Mouse (Mus musculus) liver, postnatal 0 days (tissue): ENCODE results near the gene Coro1a. TPM values are rescaled to one million over a fixed set of nuclear protein-coding genes. Genes with fewer than 3 reads are reported as not detected.
"Not testable (repeated sequence)": the region's sequence is repeated elsewhere in the genome, so short reads cannot be mapped to it uniquely, and the experiment has no call there.

Source experiments
- ATAC-seq: fragments of 200-750 bp; cut with Nextera tagmentation; 2 replicates; pipeline ENCODE4 v1.8.0; 2017; ENCODE audit warnings: mild to moderate bottlenecking, moderate library complexity
- DNase-seq: peaks from one replicate; pipeline ENCODE4 v3.0.0-alpha.2; 2016
- H3K27ac ChIP-seq: fragments of 300-500 bp; sonication (generic); 2 replicates; pipeline ENCODE4 v1.5.1; 2014; ENCODE audit warnings: antibody characterized with exemption, moderate library complexity, mild to moderate bottlenecking, low read depth
- H3K27me3 ChIP-seq: fragments of 300-500 bp; sonication (generic); 2 replicates; pipeline ENCODE4 v1.6.1; 2014; ENCODE audit warnings: low read length, control low read depth, mixed read lengths; ENCODE audit not compliant: insufficient read depth
- H3K36me3 ChIP-seq: fragments of 300-500 bp; sonication (generic); replicated peaks from 2 replicates; pipeline ENCODE4 v1.6.1; 2014; ENCODE audit warnings: mild to moderate bottlenecking, control low read depth, low read length, moderate library complexity, mixed read lengths; ENCODE audit not compliant: insufficient read depth
- H3K4me1 ChIP-seq: fragments of 300-500 bp; sonication (generic); 2 replicates; pipeline ENCODE4 v1.6.1; 2014; ENCODE audit warnings: antibody characterized with exemption, mild to moderate bottlenecking, control low read depth; ENCODE audit not compliant: insufficient read depth
- H3K4me2 ChIP-seq: fragments of 300-500 bp; sonication (generic); 2 replicates; pipeline ENCODE4 v1.6.1; 2014; ENCODE audit warnings: low read depth, mild to moderate bottlenecking, low read length, moderate library complexity, mixed read lengths
- H3K4me3 ChIP-seq: fragments of 300-500 bp; sonication (generic); 2 replicates; pipeline ENCODE4 v1.5.1; 2014; ENCODE audit warnings: low read depth, low read length
- H3K9ac ChIP-seq: fragments of 300-500 bp; sonication (generic); replicated peaks from 2 replicates; pipeline ENCODE4 v1.6.1; 2014; ENCODE audit warnings: mild to moderate bottlenecking, moderate library complexity
- H3K9me3 ChIP-seq: fragments of 300-500 bp; sonication (generic); 2 replicates; pipeline ENCODE4 v1.6.1; 2016; ENCODE audit warnings: mild to moderate bottlenecking, control low read depth, low read length, mixed read lengths
- CTCF ChIP-seq: sonication (generic); IDR thresholded peaks from 2 replicates; pipeline ENCODE4 v1.5.1; 2016; ENCODE audit warnings: antibody characterized with exemption, low read depth
- EP300 ChIP-seq: IDR thresholded peaks from 2 replicates; pipeline ENCODE4 v1.6.1; 2016; ENCODE audit warnings: antibody characterized with exemption, low read depth, mild to moderate bottlenecking
- WGBS: fragments of 180-500 bp; shearing (Covaris S2); extraction: QIAGEN DNeasy Blood & Tissue Kit; methylation state at CpG from one replicate; pipeline ENCODE4 v1.1.7; 2014; ENCODE audit not compliant: insufficient replicate concordance; 5-methylcytosine and 5-hydroxymethylcytosine counted together
- polyA plus RNA-seq: library from polyadenylated mRNA; unstranded; fragments of >200 nt; fragmentation: Nextera tagmentation; extraction: Ambion mirVana; gene quantifications from 2 replicates; pipeline ENCODE4 v1.2.1, GENCODE M21; 2015

Coro1a gene
- polyA plus RNA-seq, 1 experiment from 2014 or later: 130 TPM

DNA sequence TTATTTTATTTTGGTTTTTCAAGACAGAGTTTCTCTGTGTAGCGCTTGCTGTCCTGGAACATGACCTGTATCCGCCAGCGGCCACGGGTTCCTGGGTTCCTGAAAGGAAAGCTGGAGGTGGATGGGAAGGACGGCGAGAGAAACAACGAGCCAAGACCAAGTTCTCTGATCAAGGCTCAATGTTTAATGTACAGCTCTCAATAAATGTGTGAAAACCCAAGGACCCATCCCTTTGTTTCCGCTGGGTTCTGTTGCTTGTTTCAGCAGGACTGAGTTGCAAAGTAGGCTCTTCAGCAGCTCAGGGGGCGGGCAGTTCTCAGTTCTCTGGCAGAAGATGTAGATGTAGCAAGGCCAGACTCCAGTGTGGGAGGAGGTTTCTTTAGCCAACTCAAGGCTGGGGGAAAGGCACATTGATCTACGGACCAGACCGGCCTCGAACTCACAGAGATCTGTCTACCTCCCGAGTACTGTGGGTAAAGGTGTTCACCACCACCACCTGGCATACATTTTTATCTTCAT, 34.4 kb upstream of the Coro1a start:
- H3K27me3 ChIP-seq: no peaks in the 10 kb centered on the region
- no peak for TF ChIP-seq EP300
- no peak for TF ChIP-seq CTCF
- 87% methylated on average over 13 of the region's 13 CpGs for WGBS
- DNase-seq (no peak), ATAC-seq (no peak)
- H3K36me3 ChIP-seq: no peaks in the 10 kb centered on the region
- H3K9me3 ChIP-seq: no peaks in the 10 kb centered on the region
- no peak overlapping the region for H3K4me3 ChIP-seq
- no peak overlapping the region for H3K4me2 ChIP-seq
- no peak overlapping the region for H3K27ac ChIP-seq
- H3K9ac ChIP-seq: no peak overlapping the region
- H3K4me1 ChIP-seq: peaks cover 10% of the 10 kb centered on the region

GRCm38 (mm10) chr7:126741452-126741851, 33.9 kb upstream of the Coro1a start:
- Histone ChIP-seq H3K27me3 (no peaks in the 10 kb centered on the region), H3K9me3 (no peaks in the 10 kb centered on the region), H3K9ac (no peak overlapping the region), H3K4me2 (no peak overlapping the region), H3K36me3 (no peaks in the 10 kb centered on the region), H3K27ac (no peak overlapping the region), H3K4me1 (peaks cover 6% of the 10 kb centered on the region), H3K4me3 (no peak overlapping the region)
- no peak for TF ChIP-seq EP300
- no peak for TF ChIP-seq CTCF
- WGBS: 70% methylated on average over 5 of the region's 5 CpGs
- no peak for ATAC-seq
- no peak for DNase-seq

DNA sequence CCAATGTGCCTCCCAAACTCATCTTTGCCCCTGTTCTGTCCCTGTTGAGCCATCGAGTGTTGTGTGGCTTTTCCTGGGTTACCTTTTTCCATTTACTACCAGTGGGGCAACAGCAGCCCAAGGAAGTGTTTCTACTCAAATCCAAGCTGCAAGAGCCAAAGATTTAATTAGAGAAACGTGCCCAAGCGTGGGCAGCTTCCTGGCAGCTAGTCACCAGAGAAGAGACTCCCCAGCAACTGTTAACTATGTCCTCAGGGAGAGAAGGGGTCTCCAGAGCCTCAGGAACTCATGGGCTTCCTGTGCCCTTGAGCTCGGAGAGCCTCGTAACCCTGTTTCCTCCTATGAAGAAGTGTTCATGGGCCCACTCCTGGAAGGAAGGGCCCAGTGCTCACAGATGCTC, 33.4 kb upstream of the Coro1a start:
- Histone ChIP-seq H3K9me3 (no peaks in the 10 kb centered on the region), H3K27ac (no peak overlapping the region), H3K4me2 (no peak overlapping the region), H3K9ac (no peak overlapping the region), H3K36me3 (no peaks in the 10 kb centered on the region), H3K27me3 (no peaks in the 10 kb centered on the region), H3K4me3 (no peak overlapping the region), H3K4me1 (peaks cover 2% of the 10 kb centered on the region)
- no peak for DNase-seq
- no peak for TF ChIP-seq EP300
- no peak for TF ChIP-seq CTCF
- no peak for ATAC-seq
- 61% methylated on average over 5 of the region's 5 CpGs for WGBS

GRCm38 (mm10) chr7:126740132-126740735, 32.6 kb upstream of the Coro1a start:
- TF ChIP-seq EP300 (no peak), CTCF (no peak)
- Histone ChIP-seq H3K4me3 (no peak overlapping the region), H3K9me3 (no peaks in the 10 kb centered on the region), H3K4me1 (peaks cover 2% of the 10 kb centered on the region; the same call in 1 of the 2 replicates), H3K27ac (no peak overlapping the region; the same call in 1 of the 2 replicates), H3K27me3 (no peaks in the 10 kb centered on the region), H3K36me3 (no peaks in the 10 kb centered on the region), H3K9ac (no peak overlapping the region), H3K4me2 (no peak overlapping the region)
- WGBS: 76% methylated on average over 13 of the region's 13 CpGs
- no peak for ATAC-seq
- no peak for DNase-seq

- H3K9ac ChIP-seq: no peak overlapping the region
- no peaks in the 10 kb centered on the region for H3K27me3 ChIP-seq
- H3K4me3 ChIP-seq: no peak overlapping the region
- no peaks in the 10 kb centered on the region for H3K36me3 ChIP-seq
- no peaks in the 10 kb centered on the region for H3K9me3 ChIP-seq
- 78% methylated on average over 17 of the region's 17 CpGs for WGBS
- TF ChIP-seq EP300 (no peak), CTCF (no peak)
- peaks cover 2% of the 10 kb centered on the region; the same call in 1 of the 2 replicates for H3K4me1 ChIP-seq
- no peak for ATAC-seq
- no peak overlapping the region for H3K27ac ChIP-seq
- H3K4me2 ChIP-seq: no peak overlapping the region
- DNase-seq: no peak
These were observed 32.0 kb upstream of the Coro1a start for GRCm38 (mm10) chr7:126739551-126739950.

DNA sequence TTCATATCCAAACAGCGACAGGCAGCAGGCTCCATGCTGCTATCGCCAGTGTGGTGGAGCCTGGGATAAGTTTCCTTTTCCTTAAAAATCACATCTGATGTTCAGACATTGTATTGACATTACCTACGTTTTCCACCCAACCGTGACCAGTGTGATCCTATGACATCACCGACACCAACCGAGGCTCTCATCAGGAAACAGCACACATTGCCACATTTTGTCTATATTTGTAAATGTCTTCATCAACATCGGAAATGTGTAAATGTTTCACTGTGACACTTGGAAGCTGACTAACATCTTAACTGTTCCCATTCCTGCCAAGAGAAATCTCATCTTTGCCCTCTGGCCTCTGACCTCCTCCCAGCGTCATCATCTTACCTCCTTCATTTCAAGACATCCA, 28.5 kb upstream of the Coro1a start:
- no peak for TF ChIP-seq CTCF
- TF ChIP-seq EP300: no peak

DNA sequence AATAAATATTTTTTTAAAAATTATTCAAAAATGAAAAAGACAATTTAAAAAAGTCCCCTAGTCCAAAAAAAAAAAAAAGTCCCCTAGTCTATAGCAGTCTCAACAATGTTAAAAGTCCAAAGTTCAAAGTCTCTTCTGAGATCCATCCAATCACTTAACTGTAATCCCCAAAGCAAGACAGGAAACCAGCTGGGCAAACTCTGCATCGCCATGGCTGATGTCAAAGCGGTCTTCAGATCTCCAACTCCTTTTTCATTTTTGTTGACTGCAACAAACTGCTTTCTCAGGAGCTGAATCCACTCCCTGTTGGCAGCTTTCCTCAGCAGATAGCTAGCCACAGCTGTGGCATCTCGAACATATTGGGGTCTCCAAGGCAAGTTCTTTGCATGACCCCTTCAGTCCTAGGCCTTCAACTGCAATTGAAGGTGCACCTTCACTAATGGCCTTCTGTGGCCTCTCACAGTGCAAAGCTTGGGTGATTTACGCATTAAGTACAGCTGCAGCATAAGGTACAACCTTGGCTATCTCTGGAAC, 22.7 kb upstream of the Coro1a start:
- not testable (repeated sequence) for H3K27me3 ChIP-seq, H3K36me3 ChIP-seq, H3K9ac ChIP-seq, DNase-seq, H3K4me1 ChIP-seq, H3K4me2 ChIP-seq, H3K9me3 ChIP-seq, H3K4me3 ChIP-seq, H3K27ac ChIP-seq, ATAC-seq
- WGBS: 58% methylated on average over 4 of the region's 4 CpGs

More for the DNA sequence above, 28.5 kb upstream of the Coro1a start:
- DNase-seq: no peak
- Histone ChIP-seq H3K27me3 (no peaks in the 10 kb centered on the region), H3K4me2 (no peak overlapping the region), H3K4me1 (peaks cover 2% of the 10 kb centered on the region; the same call in 1 of the 2 replicates), H3K9ac (no peak overlapping the region), H3K27ac (no peak overlapping the region), H3K9me3 (no peaks in the 10 kb centered on the region), H3K36me3 (no peaks in the 10 kb centered on the region), H3K4me3 (no peak overlapping the region)
- 0 out of 2 replicates have a peak, but pooled peaks have one; percentile 23 for ATAC-seq
- WGBS: 60% methylated on average over 8 of the region's 8 CpGs
